Mouse (Mus musculus) limb, embryonic 10.5 days (tissue): ENCODE results near the gene Cxcl10. TPM values are rescaled to one million over a fixed set of nuclear protein-coding genes. Genes with fewer than 3 reads are reported as not detected.

ENCODE experiments used
- DNase-seq: peaks from one replicate; pipeline ENCODE4 v3.0.0-alpha.2; 2017; ENCODE audit warnings: low spot score
- H3K27ac ChIP-seq: fragments of 300-500 bp; sonication (generic); 2 replicates; pipeline ENCODE4 v1.5.1; 2016; ENCODE audit warnings: mild to moderate bottlenecking
- H3K27me3 ChIP-seq: fragments of 300-500 bp; sonication (generic); 2 replicates; pipeline ENCODE4 v1.6.1; 2016; ENCODE audit warnings: low read depth, mild to moderate bottlenecking; ENCODE audit not compliant: poor library complexity, severe bottlenecking
- H3K36me3 ChIP-seq: fragments of 300-500 bp; sonication (generic); 2 replicates; pipeline ENCODE4 v1.6.1; 2016; ENCODE audit warnings: mild to moderate bottlenecking, moderate library complexity
- H3K4me1 ChIP-seq: fragments of 300-500 bp; sonication (generic); 2 replicates; pipeline ENCODE4 v1.6.1; 2016
- H3K4me3 ChIP-seq: fragments of 300-500 bp; sonication (generic); 2 replicates; pipeline ENCODE4 v1.5.1; 2016; ENCODE audit warnings: mild to moderate bottlenecking, moderate library complexity
- H3K9me3 ChIP-seq: fragments of 300-500 bp; sonication (generic); replicated peaks from 2 replicates; pipeline ENCODE4 v1.6.1; 2016; ENCODE audit warnings: mild to moderate bottlenecking
- WGBS: fragments of 180-500 bp; shearing (Covaris S2); methylation state at CpG from one replicate; pipeline ENCODE4 v1.1.7; 2016; 5-methylcytosine and 5-hydroxymethylcytosine counted together
- polyA plus RNA-seq: library from polyadenylated mRNA; unstranded; fragments of >200 nt; fragmentation: Nextera tagmentation; extraction: Ambion mirVana; gene quantifications from 2 replicates; pipeline ENCODE4 v1.2.1, GENCODE M21; 2016

Gene Cxcl10
- polyA plus RNA-seq, result 0.26 and 0.28 TPM in 2 replicates

DNA sequence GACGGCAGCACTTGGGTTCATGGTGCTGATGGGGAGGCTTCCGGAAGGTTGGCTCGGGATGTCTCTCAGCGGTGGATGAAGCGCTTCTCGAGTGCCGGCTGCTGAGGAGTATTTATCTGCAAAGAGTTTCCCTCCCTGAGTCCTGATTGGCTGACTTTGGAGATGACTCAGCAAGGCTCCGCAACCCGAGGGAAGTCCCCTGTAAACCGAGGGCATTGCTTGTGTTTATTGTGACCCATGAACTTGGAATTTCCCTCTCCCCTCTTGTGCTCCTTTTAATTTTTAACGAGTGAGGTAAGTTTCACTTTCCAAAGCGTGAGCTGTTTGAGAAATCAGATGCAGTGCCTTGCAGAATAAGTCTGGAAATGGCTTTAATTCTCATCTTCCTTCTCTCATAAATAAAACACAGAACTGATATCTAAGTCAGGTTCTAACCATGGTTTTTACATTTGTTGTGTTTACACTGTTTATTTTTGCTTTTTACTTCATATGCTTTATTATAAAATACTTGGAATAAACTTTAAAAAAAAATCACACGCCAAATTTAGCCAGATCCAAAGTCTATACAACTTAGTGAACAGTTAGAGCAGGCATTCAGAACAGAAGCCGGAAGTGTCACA lies at the start of gene Cxcl10:
Gene Cxcl10, minus strand, starts transcription at position 96 of the 620 bp plus-strand sequence.
- H3K36me3 ChIP-seq, result no peaks in the 10 kb centered on the region
- no peak for DNase-seq
- H3K9me3 ChIP-seq, result no peaks in the 10 kb centered on the region
- H3K27me3 ChIP-seq, result peaks cover 16% of the 10 kb centered on the region
- 24% methylated on average over 14 of the region's 14 CpGs for WGBS
- H3K27ac ChIP-seq, result no peak within 1 kb of the TSS
- peak within 1 kb of the TSS; percentile 33; the same call in 1 of the 2 replicates for H3K4me3 ChIP-seq
- peaks cover 7% of the 10 kb centered on the region for H3K4me1 ChIP-seq

DNA sequence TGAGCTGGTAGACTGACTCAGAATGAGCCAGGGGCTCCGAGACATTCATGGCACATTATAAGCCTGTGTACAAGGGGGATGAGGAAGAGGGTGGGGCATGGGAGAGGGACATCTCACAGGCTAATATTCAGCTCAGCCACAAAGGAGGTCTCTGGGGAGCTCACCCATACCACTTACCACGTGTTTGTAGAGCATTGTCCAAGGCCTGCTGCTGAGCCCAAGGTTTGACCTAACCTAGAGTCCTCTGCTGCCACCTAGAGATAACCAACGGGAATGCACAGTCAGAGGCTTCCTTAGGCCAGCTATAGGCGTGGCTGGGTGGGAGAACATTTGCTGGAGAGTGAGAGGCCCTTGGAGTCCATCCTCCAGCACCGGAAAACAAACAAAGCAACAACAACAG lies 49.5 kb upstream of the Cxcl10 start:
- peaks cover 11% of the 10 kb centered on the region for H3K27me3 ChIP-seq
- H3K9me3 ChIP-seq, result no peaks in the 10 kb centered on the region
- DNase-seq, result peak; percentile 79
- WGBS, result 25% methylated on average over 5 of the region's 5 CpGs
- H3K36me3 ChIP-seq, result no peaks in the 10 kb centered on the region
- peaks cover 9% of the 10 kb centered on the region for H3K4me1 ChIP-seq
- no peak overlapping the region for H3K4me3 ChIP-seq
- H3K27ac ChIP-seq, result peak overlapping the region; percentile 3; the same call in 1 of the 2 replicates

DNA sequence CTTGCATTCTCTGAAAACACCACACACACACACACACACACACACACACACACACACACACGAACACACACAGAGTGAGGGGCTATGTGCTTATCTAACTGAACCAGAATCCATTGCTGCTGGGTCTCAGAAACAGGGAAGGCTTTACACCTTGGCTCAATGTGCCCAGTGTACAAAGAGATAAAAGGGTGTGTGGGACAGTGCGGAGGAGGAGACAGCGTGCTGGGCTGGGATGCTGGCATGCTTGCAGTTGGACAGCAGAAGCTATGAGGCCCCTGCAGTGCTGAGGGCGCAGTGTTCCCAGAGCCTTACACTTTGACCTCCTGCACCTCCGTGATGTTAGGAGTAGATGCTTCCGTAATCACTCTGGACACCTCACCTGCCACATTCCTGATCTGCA lies 47.8 kb upstream of the Cxcl10 start:
- no peak for DNase-seq
- H3K27me3 ChIP-seq, result peaks cover 27% of the 10 kb centered on the region
- H3K36me3 ChIP-seq, result no peaks in the 10 kb centered on the region
- H3K4me1 ChIP-seq, result peaks cover 15% of the 10 kb centered on the region; the same call in 1 of the 2 replicates
- H3K4me3 ChIP-seq, result no peak overlapping the region
- 88% methylated on average over 6 of the region's 6 CpGs for WGBS
- H3K27ac ChIP-seq, result no peak overlapping the region
- H3K9me3 ChIP-seq, result no peaks in the 10 kb centered on the region

DNA sequence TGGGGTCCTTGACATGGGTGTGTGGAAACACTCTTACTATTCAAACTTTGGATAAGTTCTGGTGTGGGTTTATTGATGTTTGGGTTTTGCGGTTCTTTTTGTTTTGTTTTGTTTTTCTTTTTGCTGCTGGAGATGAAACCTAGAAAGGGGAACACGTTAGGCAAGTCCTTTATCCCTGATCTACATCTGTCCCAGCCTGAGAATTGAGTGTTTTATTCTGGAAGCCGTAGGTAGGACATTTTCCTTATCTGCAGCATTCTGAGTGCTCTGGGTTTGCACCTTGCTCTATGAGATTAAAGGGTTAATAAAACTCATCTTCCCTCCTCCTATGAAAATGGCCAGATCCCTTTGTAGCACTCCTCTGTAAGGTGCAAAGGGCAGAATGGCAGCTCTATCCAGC lies 47.1 kb upstream of the Cxcl10 start:
- H3K4me3 ChIP-seq, result no peak overlapping the region
- no peaks in the 10 kb centered on the region for H3K36me3 ChIP-seq
- 88% methylated on average over 3 of the region's 3 CpGs for WGBS
- H3K27me3 ChIP-seq, result peaks cover 35% of the 10 kb centered on the region
- no peaks in the 10 kb centered on the region for H3K9me3 ChIP-seq
- H3K4me1 ChIP-seq, result peaks cover 15% of the 10 kb centered on the region; the same call in 1 of the 2 replicates
- no peak for DNase-seq
- H3K27ac ChIP-seq, result no peak overlapping the region

DNA sequence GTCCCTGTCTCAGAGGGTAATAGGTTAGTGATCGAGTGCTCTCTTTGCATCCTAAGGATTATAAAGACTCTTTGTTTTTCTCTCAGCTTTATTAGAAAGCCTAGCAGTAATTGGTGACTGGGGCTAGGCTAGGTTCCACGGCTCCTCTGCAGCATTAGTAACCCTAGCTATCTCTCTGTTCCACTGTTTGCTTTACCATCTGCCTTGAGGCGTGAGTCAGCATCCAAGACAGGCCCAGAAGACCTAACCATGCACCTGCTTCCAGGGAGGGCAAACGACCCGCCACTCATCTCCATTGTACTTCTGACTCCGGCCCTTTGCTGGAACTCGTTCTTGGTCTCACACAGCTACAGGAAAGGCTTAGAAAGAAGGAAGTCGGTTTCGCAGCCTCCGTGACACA lies 45.2 kb upstream of the Cxcl10 start:
- no peak overlapping the region for H3K27ac ChIP-seq
- H3K9me3 ChIP-seq, result no peaks in the 10 kb centered on the region
- H3K4me1 ChIP-seq, result peaks cover 15% of the 10 kb centered on the region; the same call in 1 of the 2 replicates
- H3K36me3 ChIP-seq, result no peaks in the 10 kb centered on the region
- no peak overlapping the region for H3K4me3 ChIP-seq
- DNase-seq, result no peak
- WGBS, result 77% methylated on average over 10 of the region's 10 CpGs
- peaks cover 40% of the 10 kb centered on the region for H3K27me3 ChIP-seq

DNA sequence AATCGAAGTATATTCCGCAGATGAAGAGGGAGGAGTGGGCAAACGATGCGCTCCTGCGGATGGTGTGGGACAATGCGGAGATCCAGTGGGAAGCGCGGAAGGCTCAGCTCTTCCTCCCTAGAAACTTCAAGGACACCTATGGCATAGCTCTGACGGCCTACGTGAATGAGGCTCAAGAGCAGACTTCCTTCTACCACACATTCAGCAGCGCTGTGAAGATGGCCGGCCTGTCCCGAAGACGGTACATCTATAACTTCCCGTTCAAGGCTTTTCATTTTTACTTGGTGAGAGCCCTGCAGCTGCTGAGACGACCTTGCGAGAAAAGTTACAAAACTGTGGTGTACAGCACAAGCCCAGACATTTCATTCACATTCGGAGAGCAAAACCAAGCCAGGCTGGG lies 43.9 kb upstream of the Cxcl10 start:
- H3K9me3 ChIP-seq, result no peaks in the 10 kb centered on the region
- no peak overlapping the region for H3K27ac ChIP-seq
- H3K4me3 ChIP-seq, result peak overlapping the region; percentile 31
- H3K27me3 ChIP-seq, result peaks cover 40% of the 10 kb centered on the region
- 44% methylated on average over 18 of the region's 18 CpGs for WGBS
- peaks cover 11% of the 10 kb centered on the region; the same call in 1 of the 2 replicates for H3K4me1 ChIP-seq
- H3K36me3 ChIP-seq, result no peaks in the 10 kb centered on the region
- DNase-seq, result no peak

DNA sequence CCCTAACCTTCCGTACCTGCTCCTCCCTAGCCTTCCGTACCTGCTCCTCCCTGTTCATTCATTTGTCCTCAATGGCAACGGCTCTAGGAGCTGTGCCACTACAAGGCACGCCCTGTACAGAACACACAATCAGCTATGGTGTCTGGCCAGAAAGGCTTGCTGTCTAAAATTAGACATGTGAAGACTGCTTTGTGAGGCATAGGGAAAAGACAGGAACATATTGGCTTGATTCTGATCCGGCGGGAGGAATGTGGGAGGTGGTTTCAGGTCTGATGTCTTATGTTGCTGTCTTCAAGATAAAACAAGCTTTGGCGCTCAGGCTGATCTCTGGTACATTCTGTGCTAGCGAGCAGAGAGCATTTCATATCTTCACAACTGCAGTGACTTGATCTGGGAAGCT lies 41.9 kb upstream of the Cxcl10 start:
- 80% methylated on average over 8 of the region's 8 CpGs for WGBS
- Histone ChIP-seq H3K4me1 (peaks cover 24% of the 10 kb centered on the region; the same call in 1 of the 2 replicates), H3K9me3 (no peaks in the 10 kb centered on the region), H3K27me3 (peaks cover 40% of the 10 kb centered on the region), H3K4me3 (no peak overlapping the region), H3K27ac (no peak overlapping the region), H3K36me3 (no peaks in the 10 kb centered on the region)
- no peak for DNase-seq

DNA sequence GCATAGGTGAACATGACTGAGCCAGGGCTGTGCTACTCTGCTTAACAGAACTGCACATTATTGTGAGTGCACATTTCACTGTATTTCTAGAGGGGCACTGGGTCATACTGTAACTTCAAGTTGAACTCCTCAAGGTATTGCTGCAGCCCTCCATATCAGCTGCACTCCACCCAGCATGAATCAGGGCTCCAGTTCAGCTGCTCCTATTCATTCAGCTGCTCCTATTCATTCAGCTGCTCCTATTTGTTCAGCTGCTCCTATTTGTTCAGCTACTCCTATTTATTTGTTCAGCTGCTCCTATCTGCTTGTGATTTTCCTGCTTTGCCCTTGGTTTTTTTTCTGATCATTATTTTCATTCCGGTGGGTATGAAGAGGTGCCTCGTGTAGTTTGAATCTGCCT lies 41.3 kb upstream of the Cxcl10 start:
- peaks cover 40% of the 10 kb centered on the region for H3K27me3 ChIP-seq
- 92% methylated on average over 2 of the region's 2 CpGs for WGBS

DNA sequence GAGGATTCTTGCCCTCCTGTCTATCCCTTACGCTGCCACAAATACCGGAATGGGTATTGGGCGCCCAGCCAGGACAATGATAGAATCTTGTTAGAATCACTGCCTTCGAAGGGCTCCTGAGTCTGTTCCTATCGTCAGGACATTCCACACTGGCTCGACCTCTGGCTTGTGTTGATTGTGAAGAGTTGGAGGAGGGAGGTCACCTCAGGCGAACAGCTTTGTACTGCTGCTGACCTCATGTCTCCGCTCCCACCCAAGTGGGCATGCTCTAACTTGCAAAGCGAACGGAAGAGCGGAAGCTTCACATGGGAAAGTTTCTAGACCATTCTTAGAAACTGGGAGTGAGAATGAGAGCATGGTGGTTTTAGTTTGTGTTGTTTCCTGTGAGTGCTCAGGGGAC lies 38.7 kb upstream of the Cxcl10 start:
- Histone ChIP-seq H3K27ac (no peak overlapping the region), H3K4me1 (peaks cover 17% of the 10 kb centered on the region; the same call in 1 of the 2 replicates), H3K27me3 (peaks cover 22% of the 10 kb centered on the region), H3K36me3 (no peaks in the 10 kb centered on the region), H3K4me3 (no peak overlapping the region), H3K9me3 (no peaks in the 10 kb centered on the region)
- WGBS, result 75% methylated on average over 11 of the region's 11 CpGs
- DNase-seq, result no peak

More for the DNA sequence above, 41.3 kb upstream of the Cxcl10 start:
- H3K36me3 ChIP-seq, result no peaks in the 10 kb centered on the region
- DNase-seq, result no peak
- no peaks in the 10 kb centered on the region for H3K9me3 ChIP-seq
- H3K4me1 ChIP-seq, result peaks cover 24% of the 10 kb centered on the region; the same call in 1 of the 2 replicates
- no peak overlapping the region for H3K27ac ChIP-seq
- no peak overlapping the region for H3K4me3 ChIP-seq

DNA sequence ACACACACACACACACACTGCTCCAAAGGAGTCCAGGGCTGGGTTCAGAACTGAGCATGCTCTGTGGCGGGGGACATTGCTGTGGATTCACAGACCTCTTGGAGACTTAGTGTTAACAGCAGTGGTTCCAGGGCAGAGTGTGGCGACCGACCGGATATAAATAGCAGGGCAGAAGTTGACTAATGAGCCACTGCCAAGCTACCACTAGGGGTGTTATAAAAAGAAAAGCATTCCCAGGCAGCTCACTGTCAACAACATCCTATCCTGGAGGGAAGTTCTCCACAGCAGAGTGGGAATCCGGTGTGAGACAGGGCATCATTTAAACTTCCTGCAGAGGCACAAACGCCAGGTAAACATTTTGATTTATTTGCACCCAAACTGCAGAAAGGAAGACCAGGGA lies 38.0 kb upstream of the Cxcl10 start:
- Histone ChIP-seq H3K27me3 (peaks cover 14% of the 10 kb centered on the region), H3K9me3 (no peaks in the 10 kb centered on the region), H3K27ac (no peak overlapping the region), H3K36me3 (no peaks in the 10 kb centered on the region), H3K4me3 (no peak overlapping the region), H3K4me1 (peaks cover 13% of the 10 kb centered on the region; the same call in 1 of the 2 replicates)
- WGBS, result 40% methylated on average over 6 of the region's 6 CpGs
- DNase-seq, result no peak

DNA sequence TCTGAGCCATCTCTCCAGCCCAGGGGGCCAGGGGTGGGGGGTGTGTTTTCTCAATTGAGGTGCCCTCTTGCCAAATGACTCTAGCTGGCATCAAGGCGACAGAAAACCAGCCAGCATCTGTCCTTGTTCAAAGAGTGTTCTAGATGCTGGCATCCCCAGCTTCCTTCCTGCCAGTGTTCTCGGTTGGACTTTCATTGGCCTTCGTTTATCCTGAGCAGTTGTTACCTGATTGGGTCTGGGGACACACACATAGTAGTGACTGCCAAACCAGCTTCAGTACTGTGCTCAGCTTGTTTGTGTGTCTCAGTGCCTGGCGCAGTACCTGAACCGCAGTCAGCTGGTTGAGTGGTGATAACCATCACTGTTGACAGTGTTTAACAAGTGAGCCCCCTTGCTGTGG lies 37.4 kb upstream of the Cxcl10 start:
- WGBS, result 94% methylated on average over 5 of the region's 5 CpGs
- peaks cover 9% of the 10 kb centered on the region for H3K27me3 ChIP-seq
- H3K27ac ChIP-seq, result no peak overlapping the region
- no peak for DNase-seq
- no peaks in the 10 kb centered on the region for H3K36me3 ChIP-seq
- H3K9me3 ChIP-seq, result no peaks in the 10 kb centered on the region
- peaks cover 16% of the 10 kb centered on the region; the same call in 1 of the 2 replicates for H3K4me1 ChIP-seq
- no peak overlapping the region for H3K4me3 ChIP-seq

DNA sequence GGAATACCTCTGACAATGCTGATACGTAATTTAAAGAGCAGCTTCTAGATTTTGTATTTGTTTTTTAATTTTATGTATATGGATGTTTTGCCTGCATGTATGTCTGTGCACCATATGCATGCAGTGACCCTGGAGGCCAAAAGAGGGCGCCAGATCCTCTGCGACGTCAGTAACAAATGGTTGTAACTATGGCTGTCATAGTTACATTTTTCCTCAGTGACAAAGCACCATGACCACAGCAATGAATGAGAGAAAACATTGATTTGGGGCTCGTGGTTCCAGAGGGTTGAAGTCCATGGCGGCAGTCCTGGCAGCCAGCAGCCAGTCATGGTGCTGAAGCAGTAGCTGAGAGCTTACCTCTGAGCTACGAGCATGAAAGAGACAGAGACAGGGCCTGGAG lies 36.2 kb upstream of the Cxcl10 start:
- Histone ChIP-seq H3K4me1 (peaks cover 16% of the 10 kb centered on the region; the same call in 1 of the 2 replicates), H3K27ac (no peak overlapping the region), H3K36me3 (no peaks in the 10 kb centered on the region), H3K27me3 (no peaks in the 10 kb centered on the region), H3K4me3 (no peak overlapping the region), H3K9me3 (no peaks in the 10 kb centered on the region)
- 49% methylated on average over 7 of the region's 7 CpGs for WGBS
- no peak for DNase-seq

DNA sequence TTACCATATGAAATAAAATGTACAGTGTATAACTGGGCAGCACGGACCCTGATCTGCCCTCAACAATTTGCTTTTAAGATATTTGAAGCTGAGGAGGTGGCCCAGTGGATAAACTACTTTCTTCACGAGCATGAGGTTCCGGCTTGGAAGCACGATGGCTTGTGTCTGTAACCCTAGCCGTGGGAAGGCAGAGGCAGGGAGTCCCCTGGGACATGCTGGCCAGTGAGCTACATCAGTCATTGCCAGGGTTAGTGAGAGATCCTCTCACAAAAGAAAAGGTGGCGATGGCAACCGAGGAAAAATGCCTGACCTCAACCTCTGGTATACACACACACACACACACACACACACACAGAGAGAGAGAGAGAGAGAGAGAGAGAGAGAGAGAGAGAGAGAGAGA lies 35.1 kb upstream of the Cxcl10 start:
- no peak overlapping the region for H3K27ac ChIP-seq
- no peaks in the 10 kb centered on the region for H3K27me3 ChIP-seq
- no peaks in the 10 kb centered on the region for H3K9me3 ChIP-seq
- 72% methylated on average over 7 of the region's 7 CpGs for WGBS
- H3K36me3 ChIP-seq, result no peaks in the 10 kb centered on the region
- H3K4me3 ChIP-seq, result no peak overlapping the region
- peak; percentile 30 for DNase-seq
- H3K4me1 ChIP-seq, result peaks cover 16% of the 10 kb centered on the region; the same call in 1 of the 2 replicates

DNA sequence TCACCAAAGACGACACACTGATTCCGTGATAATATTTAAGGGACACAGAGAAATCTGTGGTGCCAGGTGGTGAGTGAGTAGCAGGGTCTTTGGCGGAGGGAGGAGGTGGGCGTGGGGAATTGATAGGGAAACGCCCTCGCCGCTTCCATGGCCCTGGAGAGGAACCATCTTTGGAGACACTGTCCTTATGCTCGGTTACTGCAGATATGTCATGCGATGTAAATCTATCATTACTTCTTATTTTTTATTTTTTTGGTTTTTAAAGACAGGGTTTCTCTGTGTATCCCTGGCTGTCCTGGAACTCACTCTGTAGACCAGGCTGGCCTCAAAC lies 33.6 kb upstream of the Cxcl10 start:
- H3K27ac ChIP-seq, result no peak overlapping the region
- H3K9me3 ChIP-seq, result no peaks in the 10 kb centered on the region
- H3K4me1 ChIP-seq, result peaks cover 14% of the 10 kb centered on the region; the same call in 1 of the 2 replicates
- DNase-seq, result no peak
- H3K36me3 ChIP-seq, result no peaks in the 10 kb centered on the region
- H3K4me3 ChIP-seq, result no peak overlapping the region
- no peaks in the 10 kb centered on the region for H3K27me3 ChIP-seq
- 66% methylated on average over 9 of the region's 9 CpGs for WGBS
